Mouse (Mus musculus): Measurements from ENCODE around the gene Tasp1.
"Not testable (repeated sequence)": the region's sequence is repeated elsewhere in the genome, so short reads cannot be mapped to it uniquely, and the experiment has no call there.

Tasp1 gene

DNA sequence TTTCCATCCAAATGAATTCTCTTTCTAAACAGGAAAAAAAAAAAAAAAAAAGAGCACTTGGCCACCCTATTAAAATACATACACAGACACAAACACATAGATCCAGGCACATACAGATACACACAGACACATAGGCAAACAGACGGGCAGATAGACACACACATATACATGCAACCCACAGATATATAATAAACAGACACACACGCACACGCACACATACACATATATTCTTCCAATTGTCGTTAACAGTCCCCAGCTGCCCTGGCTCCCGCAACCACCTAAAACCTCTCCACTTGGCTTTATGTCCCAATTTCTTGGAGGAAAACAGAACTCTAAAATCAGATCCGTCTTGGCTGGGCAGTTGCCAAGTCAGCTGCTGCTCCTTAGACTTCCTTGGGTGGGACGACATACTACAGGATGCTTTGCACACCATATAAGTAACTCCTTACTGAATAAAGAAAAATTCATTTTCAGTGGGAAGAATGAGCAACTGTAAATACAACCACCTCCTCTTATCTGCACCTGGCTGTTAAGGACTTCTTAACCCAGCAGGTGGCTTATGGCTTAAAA lies 188.5 kb downstream of the Tasp1 start:
- no peak for DNase-seq

DNA sequence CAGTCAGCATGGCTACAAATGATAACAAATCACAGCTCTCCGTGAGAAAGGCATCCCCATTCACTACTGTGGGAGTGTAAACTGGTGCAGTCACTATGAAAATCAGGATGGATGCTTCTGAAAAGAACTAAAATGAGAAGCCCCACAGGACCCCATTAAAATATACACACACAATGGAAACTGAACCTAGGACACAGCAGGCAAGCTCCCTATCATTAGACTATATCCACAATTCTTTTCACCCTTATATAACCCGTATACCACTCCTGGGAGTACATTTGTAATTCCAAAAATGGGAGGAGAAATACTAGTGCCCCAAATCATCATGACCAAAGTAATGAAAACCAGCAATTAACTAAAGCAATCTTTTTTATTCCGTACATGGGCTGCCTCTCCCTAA lies 190.7 kb downstream of the Tasp1 start:
- DNase-seq, result no peak

DNA sequence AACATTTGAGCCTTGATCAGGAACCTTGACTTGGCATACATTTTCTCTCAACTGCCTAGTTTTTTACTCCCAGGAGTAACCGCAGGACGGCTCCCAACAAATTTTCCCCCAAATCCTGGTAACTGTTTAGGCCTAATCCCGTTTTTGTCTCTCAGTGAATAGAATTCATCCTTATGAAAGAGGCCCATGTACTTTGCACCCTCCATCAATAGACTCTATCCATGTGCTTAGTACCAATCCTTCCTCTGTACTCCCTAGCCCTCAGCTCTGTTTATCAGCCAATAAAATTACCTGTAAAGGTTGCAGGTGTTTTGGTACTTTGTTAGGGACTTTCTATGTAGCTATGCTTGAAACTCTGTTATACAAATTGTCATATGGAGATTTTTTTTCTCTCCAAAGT lies 192.4 kb downstream of the Tasp1 start:
- DNase-seq, result no peak

DNA sequence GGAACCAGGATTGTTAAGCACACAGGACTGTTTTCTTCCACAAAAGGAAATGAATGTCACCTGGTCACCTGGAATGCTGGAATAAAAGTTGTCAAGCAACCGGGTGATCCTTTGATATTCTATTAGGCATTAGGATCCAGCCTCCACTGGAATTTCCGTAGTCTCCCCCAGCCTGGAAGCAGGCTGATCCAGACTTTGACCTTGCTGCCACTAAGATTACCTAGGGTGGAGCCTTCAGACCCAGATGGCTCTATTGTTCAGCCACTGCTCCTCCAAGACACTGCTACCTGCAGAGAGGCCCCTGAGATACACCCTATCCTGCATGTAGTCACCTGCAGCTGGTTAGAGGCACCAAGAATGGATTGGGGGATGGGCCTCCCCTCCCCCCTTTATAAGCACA lies 192.8 kb downstream of the Tasp1 start:
- DNase-seq, result no peak

DNA sequence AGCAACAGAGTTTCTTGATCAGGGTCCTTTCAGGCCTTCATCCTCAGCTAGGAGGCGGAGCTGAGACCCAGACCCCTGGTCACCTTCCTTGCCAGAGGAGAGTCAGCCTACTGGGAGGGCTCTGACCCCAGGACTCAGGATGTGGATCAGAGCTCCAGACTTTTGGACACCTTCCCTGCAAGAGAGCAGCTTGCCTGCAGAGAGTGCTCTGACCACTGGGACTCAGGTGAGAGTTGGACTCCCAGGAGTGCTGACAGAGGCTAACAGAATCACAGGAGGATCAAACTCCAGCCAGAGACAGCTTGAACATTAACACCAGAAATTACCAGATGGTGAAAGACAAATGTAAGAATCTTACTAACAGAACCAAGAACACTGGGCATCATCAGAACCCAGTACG lies 197.5 kb downstream of the Tasp1 start:
- DNase-seq, result not testable (repeated sequence)

DNA sequence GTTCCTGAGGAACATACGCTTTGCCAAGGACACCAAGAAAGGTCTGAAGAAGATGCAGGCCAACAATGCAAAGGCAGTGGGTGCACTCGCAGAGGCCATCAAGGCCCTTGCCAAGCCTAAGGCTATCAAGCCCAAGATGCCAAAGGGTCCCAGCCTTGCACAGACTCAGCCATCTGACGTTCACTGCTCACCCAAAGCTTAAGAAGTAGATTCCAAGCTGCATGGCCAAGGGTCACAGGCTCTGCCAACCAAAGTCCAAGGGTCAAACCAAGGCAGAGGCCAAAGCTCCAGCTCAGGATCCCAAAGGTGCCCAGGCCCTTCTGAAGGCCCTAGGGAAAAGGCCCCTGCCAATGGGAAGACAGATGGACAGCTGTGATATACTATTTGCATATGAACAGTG lies 203.2 kb downstream of the Tasp1 start:
- not testable (repeated sequence) for DNase-seq

DNA sequence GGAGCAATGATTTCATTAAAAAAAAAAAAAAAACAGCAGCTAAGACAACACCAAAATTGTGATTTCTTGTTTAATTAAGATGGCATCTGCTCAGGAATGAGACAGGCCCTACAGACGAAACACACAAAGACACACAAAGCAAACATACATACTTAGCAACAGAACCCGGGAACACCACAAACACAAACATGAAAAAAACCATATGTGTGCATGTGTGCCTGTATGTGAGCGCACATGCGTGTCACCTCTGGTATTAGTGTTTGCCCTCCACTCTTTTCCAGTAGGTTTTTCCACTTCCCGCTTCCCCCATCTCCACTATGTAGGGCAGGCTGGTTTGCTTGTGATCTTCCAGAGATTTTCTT lies 206.5 kb downstream of the Tasp1 start:
- no peak for DNase-seq

DNA sequence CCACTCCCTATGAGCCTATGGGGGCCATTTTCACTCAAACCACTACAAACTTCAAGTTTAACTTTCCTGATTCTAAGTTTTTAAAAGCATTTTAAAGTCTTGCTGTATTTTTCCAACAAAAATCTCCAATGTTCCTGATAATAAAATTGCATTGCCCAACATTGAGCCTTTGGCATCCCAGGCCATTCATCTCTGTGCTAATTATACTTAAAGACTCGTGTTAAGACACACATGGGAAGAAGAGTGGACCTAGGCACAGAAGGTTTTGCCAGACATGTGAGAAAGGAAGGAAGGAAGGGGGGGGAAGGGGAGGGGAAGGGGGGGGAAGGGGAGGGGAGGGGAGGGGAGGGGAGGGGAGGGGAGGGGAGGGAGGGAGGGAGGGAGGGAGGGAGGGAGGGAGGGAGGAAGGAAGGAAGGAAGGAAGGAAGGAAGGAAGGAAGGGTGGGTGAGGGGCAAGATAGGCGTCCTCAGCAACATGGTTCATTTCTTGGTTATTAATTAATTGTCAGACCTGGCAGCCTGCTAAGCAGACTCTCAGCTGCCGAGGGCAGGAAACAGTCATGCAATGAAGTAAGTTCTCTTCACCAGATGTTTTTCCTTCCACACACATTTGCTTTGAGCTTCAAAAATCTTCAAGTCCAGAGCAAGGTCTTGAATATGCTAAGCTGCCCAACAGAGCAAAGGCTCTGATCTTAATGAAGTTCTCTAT lies 207.0 kb downstream of the Tasp1 start:
- no peak for DNase-seq

DNA sequence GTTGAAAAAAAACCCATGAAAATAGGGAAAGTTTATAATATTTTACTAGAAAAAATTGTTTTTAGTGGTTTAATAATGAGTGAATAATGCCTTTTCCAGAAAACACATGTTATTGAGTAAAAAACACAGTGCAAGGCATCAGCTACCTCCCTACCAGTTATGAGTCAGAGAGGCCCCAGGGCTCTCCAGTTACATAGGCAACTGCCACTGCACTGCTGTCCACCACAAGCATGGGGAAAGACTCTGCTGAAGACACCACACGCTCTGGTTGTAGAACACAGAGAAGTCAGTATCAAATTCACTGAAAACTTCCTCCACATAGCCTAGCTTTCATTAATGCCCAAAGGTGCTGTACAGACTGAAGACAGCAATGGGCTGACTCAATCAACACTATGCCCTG lies 217.0 kb downstream of the Tasp1 start:
- DNase-seq, result no peak

DNA sequence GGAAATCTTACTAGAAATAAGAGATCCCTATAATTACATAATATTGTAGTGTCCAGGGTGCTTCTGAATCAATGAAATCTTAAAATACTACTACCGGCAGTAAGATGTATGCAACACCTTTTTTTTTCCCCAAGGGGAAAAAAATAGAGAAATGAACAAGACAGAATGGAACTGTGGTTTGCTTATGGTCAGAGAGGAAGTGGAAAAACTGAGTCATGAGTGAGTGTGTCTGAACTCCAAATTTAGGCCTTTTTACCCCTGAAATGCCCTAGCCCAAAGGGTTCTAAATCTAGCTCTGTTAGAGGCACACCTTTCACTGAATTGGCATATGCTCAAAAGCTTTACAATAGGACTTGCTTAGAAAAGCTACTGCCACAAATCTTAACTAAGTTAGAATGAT lies 225.2 kb downstream of the Tasp1 start:
- no peak for DNase-seq

DNA sequence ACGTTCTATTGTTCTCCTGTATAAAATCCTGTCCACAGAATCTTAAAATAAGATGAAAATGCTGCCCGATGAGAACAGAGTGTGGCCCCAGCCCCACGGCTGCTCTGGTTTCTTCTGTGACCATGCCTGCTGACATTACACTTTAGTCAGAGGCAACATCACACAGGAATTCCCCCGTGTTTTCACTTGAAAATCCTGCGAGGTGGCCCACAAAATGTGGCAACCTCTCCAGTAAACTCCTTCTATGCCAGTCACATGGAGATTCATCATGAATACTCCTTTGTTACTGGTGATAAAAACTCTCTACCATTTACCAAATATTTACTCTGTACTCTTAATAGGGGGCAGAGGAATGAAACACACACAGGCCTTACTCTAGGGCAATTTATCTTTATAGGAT lies 225.7 kb downstream of the Tasp1 start:
- no peak for DNase-seq

DNA sequence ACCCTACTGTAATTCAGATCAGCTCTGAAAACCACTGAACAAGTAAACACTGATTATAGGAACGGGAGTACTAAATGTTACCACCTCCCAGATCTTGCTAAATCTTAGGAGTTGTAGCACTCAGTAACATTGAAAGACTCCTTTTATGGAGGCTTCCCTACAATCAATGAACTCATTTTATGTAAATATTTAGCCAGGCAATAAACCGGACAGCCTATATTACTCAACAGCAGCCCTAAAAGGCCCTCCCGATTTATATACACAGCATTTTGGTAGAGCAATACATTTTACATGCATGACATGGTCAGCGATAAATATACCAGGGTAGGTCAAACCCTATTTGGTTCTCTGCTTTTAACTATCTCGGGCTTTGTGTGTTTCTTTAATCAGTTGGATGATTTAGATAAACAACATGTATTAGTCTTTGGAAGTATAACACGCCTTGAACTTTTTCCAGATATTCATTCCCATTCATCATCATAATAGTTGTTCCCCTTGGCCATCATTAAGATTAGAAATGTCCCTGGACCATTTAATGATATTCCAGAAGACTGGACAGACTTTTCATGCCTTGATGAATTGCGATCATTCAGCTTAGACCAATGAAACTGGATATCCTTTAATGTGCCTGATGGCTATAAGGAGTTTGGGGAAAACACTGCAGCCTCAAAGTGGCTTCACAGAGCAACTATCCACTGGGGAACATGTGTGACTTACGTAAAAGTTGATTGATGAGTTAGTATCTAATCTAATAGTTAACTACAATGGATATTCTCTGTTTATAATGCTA lies 244.8 kb downstream of the Tasp1 start:
- DNase-seq, result no peak

DNA sequence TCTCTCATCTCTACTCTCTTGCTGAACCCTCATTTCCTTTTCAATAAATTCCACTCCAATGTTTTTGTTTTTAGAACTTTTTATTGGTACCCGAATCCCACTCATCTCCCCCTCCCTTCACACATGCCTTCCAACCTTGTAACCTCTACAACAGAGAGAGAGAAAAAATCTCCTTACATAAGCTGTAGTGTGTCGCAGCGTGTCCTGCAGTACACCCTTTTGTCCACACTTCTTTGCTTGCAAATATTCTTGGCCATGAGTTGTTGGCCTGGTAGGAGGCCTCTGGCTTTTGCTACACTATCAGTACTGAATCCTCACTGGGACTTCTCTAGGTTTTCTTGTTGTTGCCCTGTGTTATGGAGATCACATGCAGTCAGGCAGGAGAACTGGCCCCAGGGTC lies 249.3 kb downstream of the Tasp1 start:
- no peak for DNase-seq

DNA sequence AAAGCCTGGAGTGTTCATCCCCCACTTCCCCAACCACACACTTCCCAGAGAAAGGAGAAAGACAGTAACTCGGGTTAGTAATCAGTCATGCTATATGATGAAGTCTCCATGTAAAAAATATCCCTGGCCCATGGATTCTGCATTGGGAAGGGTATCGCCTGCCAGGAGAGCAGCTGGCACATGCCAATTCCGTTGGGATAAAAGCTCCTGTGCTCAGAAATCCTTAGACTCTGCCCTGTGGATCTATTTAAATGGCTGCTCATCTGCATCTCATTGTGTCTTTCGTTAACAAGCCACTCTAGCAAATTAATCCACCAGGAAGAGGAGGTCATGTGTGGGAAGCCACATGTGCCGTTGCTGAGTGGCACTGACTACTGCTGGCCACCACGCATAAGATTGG lies 258.7 kb downstream of the Tasp1 start:
- no peak for DNase-seq

DNA sequence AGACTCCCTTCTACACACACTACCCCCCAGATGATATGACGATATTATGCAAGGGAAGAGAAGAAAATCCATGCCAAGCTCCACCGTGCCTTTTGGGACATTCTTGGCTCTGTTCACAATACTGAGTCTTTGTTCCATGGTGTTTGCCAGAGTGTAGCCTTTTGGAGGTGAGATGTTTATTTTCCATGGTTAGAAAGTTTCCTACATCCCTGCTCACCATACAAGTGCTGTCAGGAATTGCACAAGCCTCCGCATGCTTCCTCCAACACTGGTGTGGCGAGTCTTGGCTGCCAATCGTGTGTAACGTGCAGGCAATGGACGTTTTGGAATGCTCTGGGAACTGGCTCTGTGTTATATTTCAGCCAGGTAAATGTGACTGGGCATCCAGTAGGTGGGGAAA lies 262.6 kb downstream of the Tasp1 start:
- DNase-seq, result no peak

DNA sequence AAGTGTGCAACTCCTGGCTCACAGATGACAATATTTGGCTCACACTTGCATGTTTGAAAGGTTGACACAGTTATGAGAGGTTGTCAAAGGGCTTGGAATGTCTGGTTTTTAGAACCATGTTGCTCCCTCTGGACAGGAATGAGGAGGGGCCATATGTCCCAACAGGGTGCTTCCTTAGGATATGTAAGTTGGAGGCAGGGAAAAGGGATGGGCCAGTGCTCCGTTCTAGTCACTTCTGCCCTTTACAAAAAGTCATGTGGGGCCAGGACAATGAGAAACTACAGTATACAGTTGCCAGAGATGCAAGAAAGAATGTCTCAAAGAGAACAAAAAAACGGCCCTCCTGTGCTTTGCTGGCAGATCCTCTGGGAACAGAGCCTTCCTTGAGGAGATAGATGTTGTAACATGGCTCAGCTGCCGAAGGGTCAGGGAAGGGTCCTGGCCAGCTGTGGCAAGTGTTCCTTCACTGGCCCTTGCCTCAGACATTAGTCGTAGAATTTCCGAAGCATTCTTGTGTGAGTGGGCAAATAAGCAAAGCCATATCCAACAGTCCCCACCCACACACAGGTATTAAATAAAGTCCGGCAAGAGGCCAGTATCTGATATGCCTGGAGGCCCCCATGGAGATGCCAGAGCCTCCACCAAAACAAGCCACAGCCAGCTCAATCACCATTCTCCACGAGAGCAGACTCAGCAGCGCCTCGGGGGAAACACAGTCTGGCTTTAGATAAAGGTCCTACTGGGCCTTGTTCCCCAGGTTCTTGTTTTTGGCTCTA lies 274.1 kb downstream of the Tasp1 start:
- no peak for DNase-seq

DNA sequence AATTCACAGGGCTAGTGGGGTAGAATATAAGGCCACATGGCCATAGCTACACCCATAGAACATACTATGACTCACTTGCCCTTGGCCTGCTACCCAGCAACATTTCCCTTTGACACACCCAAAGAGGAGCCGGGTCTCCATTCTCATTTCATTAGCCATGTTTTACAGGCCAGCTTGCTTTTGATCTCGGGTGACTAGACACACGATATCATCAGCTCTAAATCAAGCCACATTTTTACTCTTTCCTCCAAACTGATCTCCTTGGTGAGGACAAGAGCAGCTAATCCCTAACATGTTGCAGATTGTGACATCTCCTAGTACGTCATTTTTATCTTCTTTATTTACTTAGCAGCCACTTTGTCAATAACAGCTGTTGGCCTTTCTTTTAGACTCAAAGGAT lies 277.9 kb downstream of the Tasp1 start:
- no peak for DNase-seq

DNA sequence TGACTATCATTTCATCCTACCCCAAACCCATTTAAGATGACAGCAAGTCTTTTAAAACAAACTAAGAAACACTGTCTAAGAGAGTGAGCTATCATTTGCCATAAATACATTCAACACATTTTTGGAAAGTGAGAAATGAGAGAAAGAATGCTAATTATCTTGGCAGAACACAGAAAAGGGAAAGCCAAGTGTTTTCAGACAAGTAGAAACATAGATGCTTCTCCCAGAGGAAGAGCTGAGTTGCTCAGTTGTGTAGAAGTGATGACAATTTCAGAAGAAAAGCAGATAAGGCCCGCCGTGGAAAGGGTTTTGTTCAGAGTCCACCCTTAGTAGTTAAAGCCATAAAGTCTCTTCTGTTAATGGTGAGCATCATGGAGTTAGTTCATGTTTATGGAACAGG lies 281.7 kb downstream of the Tasp1 start:
- no peak for DNase-seq

DNA sequence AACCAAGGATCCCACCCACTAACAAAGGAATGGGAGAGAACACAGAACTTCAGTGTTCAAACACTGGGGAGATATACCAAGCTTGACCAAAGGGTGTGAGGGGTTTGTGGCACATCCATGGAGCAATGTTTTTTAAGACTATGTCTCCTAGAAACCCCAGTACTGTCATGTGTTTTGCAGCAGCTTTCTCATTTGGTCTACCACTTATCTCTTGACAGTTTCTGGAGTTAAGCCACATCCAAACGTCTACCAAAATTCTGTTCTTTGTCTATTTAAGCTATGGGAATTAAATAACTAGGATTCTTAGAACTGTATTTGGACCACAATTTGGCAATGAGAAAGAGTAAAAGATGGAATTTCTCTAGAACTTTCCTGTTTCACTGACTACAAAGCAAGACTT lies 282.1 kb downstream of the Tasp1 start:
- DNase-seq, result no peak

Measured in thymus, postnatal 36 days (tissue).